Mouse (Mus musculus) neural tube, embryonic 13.5 days (tissue): ENCODE measurements around the gene Mrpl33. TPM values are rescaled to one million over a fixed set of nuclear protein-coding genes. Genes with fewer than 3 reads are reported as not detected.

Experiments used
- ATAC-seq: fragments of 200-750 bp; cut with Nextera tagmentation; 2 replicates; pipeline ENCODE4 v1.8.0; 2017; ENCODE audit warnings: low read depth, mild to moderate bottlenecking, moderate TSS enrichment, moderate library complexity
- H3K27ac ChIP-seq: fragments of 300-500 bp; sonication (generic); replicated peaks from 2 replicates; pipeline ENCODE4 v1.5.1; 2015; ENCODE audit warnings: moderate library complexity, mild to moderate bottlenecking, inconsistent platforms
- H3K27me3 ChIP-seq: fragments of 300-500 bp; sonication (generic); 2 replicates; pipeline ENCODE4 v1.6.1; 2015; ENCODE audit warnings: mild to moderate bottlenecking, inconsistent platforms
- H3K36me3 ChIP-seq: fragments of 300-500 bp; sonication (generic); 2 replicates; pipeline ENCODE4 v1.6.1; 2015; ENCODE audit warnings: mild to moderate bottlenecking, inconsistent platforms
- H3K4me1 ChIP-seq: fragments of 300-500 bp; sonication (generic); replicated peaks from 2 replicates; pipeline ENCODE4 v1.6.1; 2015; ENCODE audit warnings: inconsistent platforms
- H3K4me2 ChIP-seq: fragments of 300-500 bp; sonication (generic); 2 replicates; pipeline ENCODE4 v1.6.1; 2015; ENCODE audit warnings: inconsistent platforms, mild to moderate bottlenecking, moderate library complexity
- H3K4me3 ChIP-seq: fragments of 300-500 bp; sonication (generic); 2 replicates; pipeline ENCODE4 v1.5.1; 2015; ENCODE audit warnings: mild to moderate bottlenecking, inconsistent platforms
- H3K9ac ChIP-seq: fragments of 300-500 bp; sonication (generic); 2 replicates; pipeline ENCODE4 v1.6.1; 2015; ENCODE audit warnings: moderate library complexity, mild to moderate bottlenecking, inconsistent platforms
- H3K9me3 ChIP-seq: fragments of 300-500 bp; sonication (generic); 2 replicates; pipeline ENCODE4 v1.6.1; 2016; ENCODE audit warnings: inconsistent platforms
- WGBS: fragments of 180-500 bp; shearing (Covaris S2); methylation state at CpG from one replicate; pipeline ENCODE4 v1.1.7; 2015; 5-methylcytosine and 5-hydroxymethylcytosine counted together
- polyA plus RNA-seq: library from polyadenylated mRNA; unstranded; fragments of >200 nt; fragmentation: Nextera tagmentation; extraction: Ambion mirVana; gene quantifications from 2 replicates; pipeline ENCODE4 v1.2.1, GENCODE M21; 2015

Mrpl33 gene
- polyA plus RNA-seq, 1 experiment from 2014 or later, result 201 TPM

- no peak for ATAC-seq
- no peaks in the 10 kb centered on the region for H3K27me3 ChIP-seq
- WGBS, result 62% methylated on average over 2 of the region's 2 CpGs
- no peak overlapping the region for H3K4me3 ChIP-seq
- H3K27ac ChIP-seq, result no peak overlapping the region
- H3K9ac ChIP-seq, result no peak overlapping the region
- no peaks in the 10 kb centered on the region for H3K36me3 ChIP-seq
- H3K4me1 ChIP-seq, result no peaks in the 10 kb centered on the region
- H3K9me3 ChIP-seq, result no peaks in the 10 kb centered on the region
- no peak overlapping the region for H3K4me2 ChIP-seq
These were observed 89.3 kb downstream of the Mrpl33 start for GRCm38 (mm10) chr5:31686040-31686439.

DNA sequence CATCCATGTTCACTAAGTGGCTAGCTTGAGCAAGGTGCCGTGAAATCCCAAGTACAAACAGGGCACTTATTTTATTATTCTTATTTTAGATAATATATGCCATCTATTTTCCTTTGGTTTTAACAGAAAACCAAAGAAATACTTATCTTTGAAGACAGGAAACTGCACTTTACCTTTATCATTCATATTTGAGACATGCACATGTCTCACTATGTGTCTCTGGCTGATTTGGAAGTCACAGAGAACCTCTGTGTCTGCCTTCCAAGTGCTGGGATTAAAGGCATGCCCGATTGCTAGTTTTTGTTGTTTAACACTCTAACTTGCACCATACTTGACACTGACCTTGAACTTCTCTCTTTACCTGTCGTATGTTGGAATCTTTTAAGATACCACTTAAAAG is 91.2 kb downstream of the Mrpl33 start:
- no peaks in the 10 kb centered on the region for H3K27me3 ChIP-seq
- WGBS, result 95% methylated on average over 3 of the region's 3 CpGs
- no peaks in the 10 kb centered on the region for H3K36me3 ChIP-seq
- no peak overlapping the region for H3K27ac ChIP-seq
- no peaks in the 10 kb centered on the region for H3K9me3 ChIP-seq
- ATAC-seq, result no peak
- no peak overlapping the region for H3K4me3 ChIP-seq
- H3K4me2 ChIP-seq, result no peak overlapping the region
- no peak overlapping the region for H3K9ac ChIP-seq
- H3K4me1 ChIP-seq, result no peaks in the 10 kb centered on the region

GRCm38 (mm10) chr5:31693191-31693590 is 96.5 kb downstream of the Mrpl33 start:
- Histone ChIP-seq H3K4me2 (no peak overlapping the region), H3K27me3 (no peaks in the 10 kb centered on the region), H3K9me3 (no peaks in the 10 kb centered on the region), H3K4me3 (no peak overlapping the region), H3K27ac (no peak overlapping the region), H3K9ac (no peak overlapping the region), H3K4me1 (peaks cover 6% of the 10 kb centered on the region), H3K36me3 (no peaks in the 10 kb centered on the region)
- ATAC-seq, result no peak

DNA sequence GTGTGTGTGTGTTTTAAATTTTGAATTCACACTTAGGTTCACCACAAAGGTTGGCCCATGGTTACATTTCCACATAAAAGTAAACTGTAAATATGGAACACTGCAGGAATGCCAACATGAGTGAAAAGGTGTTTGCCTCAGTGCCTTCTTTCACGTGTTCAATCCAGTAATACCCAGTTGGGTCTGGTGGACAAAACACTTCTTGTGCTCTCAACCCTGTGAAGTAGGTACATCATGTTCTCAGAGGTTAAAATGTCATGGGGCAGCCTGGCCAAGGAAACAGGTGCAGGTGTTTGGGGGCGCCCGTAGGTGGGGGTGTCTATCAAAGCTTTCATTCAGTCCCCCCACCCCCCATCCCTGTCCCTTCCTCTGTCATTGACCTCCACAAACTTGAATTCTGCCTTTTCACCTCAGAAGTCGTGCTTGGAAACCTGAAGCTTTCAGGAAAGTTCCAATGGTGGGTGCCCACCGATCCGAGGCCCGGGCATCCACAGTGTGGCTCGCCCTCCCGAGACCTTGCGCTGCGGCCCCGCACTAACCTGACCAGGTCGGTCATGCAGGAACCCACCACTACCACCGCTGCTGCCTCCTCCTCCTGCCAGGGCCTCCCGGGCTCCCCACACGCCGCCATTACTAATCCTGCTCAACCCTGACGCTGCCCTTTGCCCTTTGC is 100.4 kb downstream of the Mrpl33 start, which contains the start of gene Rbks:
Gene Rbks, minus strand, starts transcription at position 657 of the 673 bp plus-strand sequence.
- peak; percentile 2 for ATAC-seq
- peak within 1 kb of the TSS; percentile 95 for H3K27ac ChIP-seq
- H3K27me3 ChIP-seq, result no peaks in the 10 kb centered on the region
- H3K9me3 ChIP-seq, result no peaks in the 10 kb centered on the region
- peak within 1 kb of the TSS; percentile 88 for H3K9ac ChIP-seq
- no peaks in the 10 kb centered on the region for H3K36me3 ChIP-seq
- H3K4me3 ChIP-seq, result peak within 1 kb of the TSS; percentile 80
- peak within 1 kb of the TSS; percentile 83 for H3K4me2 ChIP-seq
- H3K4me1 ChIP-seq, result peaks cover 15% of the 10 kb centered on the region
- WGBS, result 8% methylated on average over 18 of the region's 18 CpGs

DNA sequence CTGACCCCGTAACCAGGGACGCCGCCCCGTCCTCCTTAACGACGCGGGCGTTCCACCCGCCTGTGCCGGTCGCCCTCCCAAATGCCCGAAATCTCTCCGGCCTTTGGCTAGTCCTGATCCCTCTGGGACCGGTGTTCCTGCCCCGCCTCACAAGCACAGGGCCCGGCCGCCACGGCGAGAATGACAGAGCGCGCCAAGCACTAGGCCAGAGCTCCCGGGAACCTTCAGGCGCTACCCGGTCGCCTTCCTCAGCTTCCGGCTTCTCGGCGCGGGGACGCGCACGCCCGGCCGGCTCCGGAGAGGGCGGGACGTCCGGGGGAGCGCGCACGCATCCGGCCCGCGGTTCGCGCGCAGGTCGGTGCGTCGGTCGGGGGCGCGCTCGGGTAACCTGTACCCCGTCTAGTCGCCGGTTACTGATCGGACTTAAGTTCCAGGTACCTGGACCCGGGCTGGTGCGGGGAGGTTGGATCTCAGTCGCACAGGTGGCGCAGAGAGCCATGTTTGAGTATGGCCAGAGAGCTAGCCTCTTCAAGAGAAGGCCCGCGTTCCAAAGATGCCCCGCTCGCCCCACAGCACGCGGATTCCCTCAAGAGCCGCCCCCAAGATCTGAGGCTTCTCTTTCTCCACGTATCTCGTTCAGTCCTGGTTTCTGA is 101.0 kb downstream of the Mrpl33 start, which contains the start of gene Babam2:
Gene Babam2, plus strand, starts transcription at position 41 of the 653 bp plus-strand sequence.
- Histone ChIP-seq H3K4me1 (peaks cover 15% of the 10 kb centered on the region), H3K36me3 (no peaks in the 10 kb centered on the region), H3K4me2 (peak within 1 kb of the TSS; percentile 83), H3K4me3 (peak within 1 kb of the TSS; percentile 80), H3K27me3 (no peaks in the 10 kb centered on the region), H3K27ac (peak within 1 kb of the TSS; percentile 95), H3K9ac (peak within 1 kb of the TSS; percentile 88), H3K9me3 (no peaks in the 10 kb centered on the region)
- under 1% methylated on average over 71 of the region's 71 CpGs for WGBS
- peak; percentile 98 for ATAC-seq

DNA sequence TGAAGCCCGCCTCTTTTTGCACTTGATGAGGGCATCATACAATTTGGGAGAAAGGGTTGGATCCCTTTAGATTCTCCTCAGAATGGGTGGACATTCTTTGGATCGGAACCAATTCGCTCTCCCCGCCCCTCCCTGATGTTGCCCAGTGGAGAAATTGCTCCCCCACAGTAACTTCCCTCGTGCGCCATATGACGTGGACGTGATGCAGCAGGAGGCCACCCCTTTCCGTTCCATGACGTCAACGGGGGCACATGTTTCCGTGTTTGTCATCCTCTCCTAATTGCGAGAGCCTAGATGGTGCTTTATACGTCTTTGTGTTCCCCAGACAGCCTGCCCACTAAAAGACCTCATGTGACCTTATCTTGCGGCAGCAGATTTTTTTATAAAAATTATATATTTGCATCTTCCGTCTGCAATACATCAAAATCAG is 101.6 kb downstream of the Mrpl33 start:
- Histone ChIP-seq H3K4me3 (peak overlapping the region; percentile 80), H3K27ac (peak overlapping the region; percentile 95), H3K9me3 (no peaks in the 10 kb centered on the region), H3K4me1 (peaks cover 15% of the 10 kb centered on the region), H3K9ac (peak overlapping the region; percentile 88), H3K36me3 (peaks cover 3% of the 10 kb centered on the region; the same call in 1 of the 2 replicates), H3K27me3 (no peaks in the 10 kb centered on the region), H3K4me2 (peak overlapping the region; percentile 83)
- peak; percentile 87 for ATAC-seq
- 5% methylated on average over 16 of the region's 16 CpGs for WGBS

- H3K9ac ChIP-seq, result no peak overlapping the region
- WGBS, result 39% methylated on average over 4 of the region's 4 CpGs
These were observed 102.2 kb downstream of the Mrpl33 start for GRCm38 (mm10) chr5:31698931-31699330.

DNA sequence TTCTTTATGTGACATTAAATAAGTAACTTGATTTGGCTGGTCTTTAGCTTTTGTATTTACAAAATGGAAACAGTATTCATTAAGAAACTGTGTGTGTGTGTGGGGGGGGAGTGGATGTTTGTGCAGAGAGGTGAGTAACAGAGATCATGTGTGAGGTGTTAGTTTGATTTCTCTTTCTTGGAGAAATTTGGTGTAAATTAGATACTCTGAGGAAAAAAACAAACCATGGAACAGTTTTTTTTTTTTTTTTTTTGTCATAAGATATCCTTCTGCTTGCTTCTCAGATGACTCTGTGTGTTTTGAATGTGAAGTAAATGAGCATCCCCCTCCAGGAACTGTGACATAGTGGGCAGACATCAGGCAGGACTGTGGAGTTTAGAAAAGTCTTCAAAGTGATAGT is 102.7 kb downstream of the Mrpl33 start:
- no peak overlapping the region for H3K9ac ChIP-seq
- no peak overlapping the region for H3K4me2 ChIP-seq
- H3K27me3 ChIP-seq, result no peaks in the 10 kb centered on the region
- peaks cover 15% of the 10 kb centered on the region for H3K4me1 ChIP-seq
- no peak overlapping the region for H3K27ac ChIP-seq
- no peak for ATAC-seq
- H3K9me3 ChIP-seq, result no peaks in the 10 kb centered on the region
- peaks cover 4% of the 10 kb centered on the region; the same call in 1 of the 2 replicates for H3K36me3 ChIP-seq
- H3K4me3 ChIP-seq, result no peak overlapping the region

More at GRCm38 (mm10) chr5:31698931-31699330, 102.2 kb downstream of the Mrpl33 start:
- Histone ChIP-seq H3K4me2 (peak overlapping the region; percentile 83), H3K4me1 (peaks cover 15% of the 10 kb centered on the region), H3K27me3 (no peaks in the 10 kb centered on the region), H3K27ac (no peak overlapping the region), H3K36me3 (peaks cover 4% of the 10 kb centered on the region; the same call in 1 of the 2 replicates), H3K9me3 (no peaks in the 10 kb centered on the region), H3K4me3 (0 out of 2 replicates have a peak overlapping the region, but pooled peaks have one; percentile 80)
- ATAC-seq, result no peak

GRCm38 (mm10) chr5:31704971-31705370 is 108.2 kb downstream of the Mrpl33 start:
- Histone ChIP-seq H3K4me2 (no peak overlapping the region), H3K4me1 (no peaks in the 10 kb centered on the region), H3K27me3 (no peaks in the 10 kb centered on the region), H3K9ac (no peak overlapping the region), H3K36me3 (peaks cover 8% of the 10 kb centered on the region; the same call in 1 of the 2 replicates), H3K9me3 (no peaks in the 10 kb centered on the region), H3K4me3 (no peak overlapping the region), H3K27ac (no peak overlapping the region)
- no peak for ATAC-seq
- 88% methylated on average over 5 of the region's 5 CpGs for WGBS

DNA sequence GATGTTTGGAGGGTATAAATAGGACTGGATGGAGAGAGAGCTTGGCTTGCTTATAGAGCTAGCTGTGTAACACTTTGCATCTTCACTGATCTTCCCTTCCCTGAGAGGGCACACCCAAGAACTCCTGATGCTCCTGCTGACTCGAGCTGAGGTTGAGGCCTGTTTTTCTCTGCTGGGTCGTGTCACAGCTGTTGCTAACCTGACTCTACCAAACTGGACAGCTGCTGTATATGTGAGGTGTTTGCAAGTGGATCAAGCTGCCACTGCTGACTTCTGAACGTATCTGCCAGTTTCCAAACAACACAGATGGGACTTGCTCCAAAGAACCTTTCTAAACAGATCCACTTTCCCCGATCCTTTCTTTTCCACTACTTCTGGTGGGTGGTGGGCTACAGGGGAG is 110.1 kb downstream of the Mrpl33 start:
- Histone ChIP-seq H3K36me3 (peaks cover 8% of the 10 kb centered on the region; the same call in 1 of the 2 replicates), H3K27me3 (no peaks in the 10 kb centered on the region), H3K9me3 (no peaks in the 10 kb centered on the region), H3K4me3 (no peak overlapping the region), H3K9ac (no peak overlapping the region), H3K4me2 (no peak overlapping the region), H3K27ac (no peak overlapping the region), H3K4me1 (no peaks in the 10 kb centered on the region)
- WGBS, result 83% methylated on average over 4 of the region's 4 CpGs
- ATAC-seq, result no peak

GRCm38 (mm10) chr5:31709389-31709788 is 112.7 kb downstream of the Mrpl33 start:
- ATAC-seq, result no peak
- WGBS, result 69% methylated on average over 1 of the region's 1 CpGs
- H3K4me3 ChIP-seq, result no peak overlapping the region
- no peaks in the 10 kb centered on the region for H3K27me3 ChIP-seq
- H3K9me3 ChIP-seq, result no peaks in the 10 kb centered on the region
- peaks cover 4% of the 10 kb centered on the region; the same call in 1 of the 2 replicates for H3K36me3 ChIP-seq
- no peak overlapping the region for H3K27ac ChIP-seq
- no peak overlapping the region for H3K4me2 ChIP-seq
- H3K9ac ChIP-seq, result no peak overlapping the region
- H3K4me1 ChIP-seq, result no peaks in the 10 kb centered on the region

- Histone ChIP-seq H3K4me3 (no peak overlapping the region), H3K9me3 (no peaks in the 10 kb centered on the region), H3K4me1 (no peaks in the 10 kb centered on the region), H3K9ac (no peak overlapping the region), H3K36me3 (no peaks in the 10 kb centered on the region), H3K4me2 (no peak overlapping the region), H3K27me3 (no peaks in the 10 kb centered on the region), H3K27ac (no peak overlapping the region)
- 87% methylated on average over 2 of the region's 2 CpGs for WGBS
- ATAC-seq, result no peak
These were observed 116.6 kb downstream of the Mrpl33 start for GRCm38 (mm10) chr5:31713280-31713711.
